Mouse (Mus musculus) kidney, adult 2 months (tissue): ENCODE data around the gene Atp5l. TPM values are rescaled to one million over a fixed set of nuclear protein-coding genes. Genes with fewer than 3 reads are reported as not detected.

Experiments used
- DNase-seq: peaks from one replicate; pipeline ENCODE4 v3.0.0; 2021
- H3K27ac ChIP-seq: fragments of 200-500 bp; 2 replicates; pipeline ENCODE4 v1.5.1; 2012; ENCODE audit warnings: low read depth, low read length, control low read depth, inconsistent platforms; ENCODE audit not compliant: insufficient read depth
- H3K27me3 ChIP-seq: fragments of 200-500 bp; replicated peaks from 2 replicates; pipeline ENCODE4 v1.6.1; 2012; ENCODE audit warnings: mild to moderate bottlenecking, moderate library complexity, low read length, inconsistent platforms; ENCODE audit not compliant: control insufficient read depth, insufficient read depth
- H3K36me3 ChIP-seq: fragments of 200-500 bp; 2 replicates; pipeline ENCODE4 v1.6.1; 2012; ENCODE audit warnings: mild to moderate bottlenecking, moderate library complexity, low read length, inconsistent platforms; ENCODE audit not compliant: control insufficient read depth, insufficient read depth
- H3K4me1 ChIP-seq: fragments of 200-500 bp; 2 replicates; pipeline ENCODE4 v1.6.1; 2011; ENCODE audit warnings: low read length; ENCODE audit not compliant: control insufficient read depth, insufficient read depth
- H3K4me3 ChIP-seq: fragments of 200-500 bp; 2 replicates; pipeline ENCODE4 v1.5.1; 2011; ENCODE audit warnings: mild to moderate bottlenecking, low read depth, low read length, control low read depth; ENCODE audit not compliant: insufficient read depth
- CTCF ChIP-seq: fragments of 200-500 bp; conservative IDR thresholded peaks from 2 replicates; pipeline ENCODE4 v1.5.1; 2011; ENCODE audit warnings: low read depth, mild to moderate bottlenecking, control low read depth, low read length, moderate library complexity, mixed read lengths; ENCODE audit not compliant: insufficient read depth, insufficient read length
- POLR2A ChIP-seq: fragments of 200-500 bp; IDR thresholded peaks from one replicate; pipeline ENCODE4 v1.6.1; 2011; ENCODE audit warnings: low read depth, low read length, control low read depth
- WGBS: fragments of 180-500 bp; shearing (Covaris S2); methylation state at CpG from one replicate; pipeline ENCODE4 v1.1.7; 2018; 5-methylcytosine and 5-hydroxymethylcytosine counted together
- polyA plus RNA-seq: library from polyadenylated mRNA; depleted of rRNA; stranded (reverse); fragments of >200 nt; gene quantifications from 2 replicates; pipeline ENCODE4 v1.2.3, GENCODE M21; 2012

The Atp5l gene
- polyA plus RNA-seq, 1 experiment = 924 TPM

DNA sequence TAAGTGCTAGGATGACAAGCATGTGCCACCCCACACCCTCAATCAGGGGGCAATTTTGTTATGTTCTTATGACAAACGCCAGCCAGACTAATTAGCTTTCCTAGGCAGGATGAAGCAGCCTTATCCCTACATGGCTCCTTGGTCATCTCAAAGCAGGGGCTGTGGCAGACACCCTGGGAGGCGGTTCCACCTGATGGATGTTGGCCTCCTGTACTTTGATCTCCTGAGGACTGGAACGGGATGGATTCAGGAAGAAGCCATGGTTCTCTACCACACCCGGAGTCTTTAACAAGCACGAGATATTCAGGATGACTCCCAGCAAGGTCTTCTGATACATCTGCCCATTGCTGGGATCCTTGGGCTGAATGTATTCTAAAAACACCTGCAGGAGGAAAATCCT lies 27.3 kb upstream of the Atp5l start:
- peaks cover 19% of the 10 kb centered on the region for H3K36me3 ChIP-seq
- peak; percentile 56 for DNase-seq
- H3K4me1 ChIP-seq = no peaks in the 10 kb centered on the region
- no peak overlapping the region for H3K27ac ChIP-seq
- no peak overlapping the region for H3K4me3 ChIP-seq
- no peak for TF ChIP-seq CTCF
- no peak for TF ChIP-seq POLR2A
- WGBS = 59% methylated on average over 5 of the region's 5 CpGs
- no peaks in the 10 kb centered on the region for H3K27me3 ChIP-seq

DNA sequence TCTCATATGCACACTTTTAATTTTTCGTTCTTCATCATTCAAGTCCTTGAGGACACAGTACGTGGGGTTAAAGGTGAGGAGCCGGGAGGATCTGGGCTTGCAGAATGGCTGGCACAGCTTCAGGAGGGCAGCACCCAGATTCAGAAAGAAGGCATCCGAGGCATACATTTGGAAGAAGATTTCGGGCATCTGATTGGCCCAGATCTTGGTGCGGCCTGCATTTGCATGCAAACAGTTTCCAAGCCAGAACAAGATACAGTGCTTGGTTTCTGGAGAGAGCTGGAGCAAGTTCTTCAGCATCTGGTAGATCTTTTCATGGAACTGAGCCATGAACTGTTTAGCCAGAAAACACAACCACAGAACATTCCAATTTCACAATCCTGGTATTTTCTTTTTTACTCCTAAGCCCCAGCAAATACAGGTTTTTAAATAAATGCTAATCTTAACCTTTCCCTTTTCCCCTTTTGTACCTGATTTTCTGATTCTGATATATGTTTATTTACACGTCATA lies 25.7 kb upstream of the Atp5l start:
- Histone ChIP-seq H3K27ac (no peak overlapping the region), H3K36me3 (peaks cover 19% of the 10 kb centered on the region), H3K4me1 (no peaks in the 10 kb centered on the region), H3K4me3 (no peak overlapping the region), H3K27me3 (no peaks in the 10 kb centered on the region)
- no peak for DNase-seq
- TF ChIP-seq CTCF (no peak), POLR2A (no peak)
- 83% methylated on average over 7 of the region's 7 CpGs for WGBS

GRCm38 (mm10) chr9:44942421-44942820 lies 21.9 kb upstream of the Atp5l start:
- no peaks in the 10 kb centered on the region for H3K4me1 ChIP-seq
- DNase-seq = peak; percentile 40
- H3K36me3 ChIP-seq = peaks cover 16% of the 10 kb centered on the region
- TF ChIP-seq CTCF (no peak), POLR2A (no peak)
- 97% methylated on average over 4 of the region's 4 CpGs for WGBS
- H3K27ac ChIP-seq = no peak overlapping the region
- no peaks in the 10 kb centered on the region for H3K27me3 ChIP-seq
- H3K4me3 ChIP-seq = no peak overlapping the region

DNA sequence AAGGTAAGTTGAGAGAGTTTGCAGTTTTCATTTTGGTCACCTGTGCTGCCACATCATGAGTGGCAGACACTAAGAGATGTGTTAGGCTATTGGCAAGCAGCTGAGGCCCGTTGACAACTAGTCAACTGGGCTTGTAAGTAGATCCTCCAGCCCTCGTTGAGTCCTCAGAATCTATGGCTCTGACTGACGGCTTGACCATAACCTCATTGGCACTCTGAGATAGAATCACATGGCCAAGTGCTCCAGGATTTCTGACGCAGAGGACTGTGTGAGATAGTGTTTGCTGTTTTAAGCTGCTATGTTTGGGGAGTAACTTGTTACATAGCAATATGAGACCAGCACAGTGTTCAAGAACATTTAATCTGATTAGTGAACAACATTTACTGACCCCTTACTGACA lies 21.2 kb upstream of the Atp5l start:
- DNase-seq = no peak
- peaks cover 19% of the 10 kb centered on the region for H3K36me3 ChIP-seq
- no peak overlapping the region for H3K4me3 ChIP-seq
- no peaks in the 10 kb centered on the region for H3K4me1 ChIP-seq
- no peak overlapping the region for H3K27ac ChIP-seq
- H3K27me3 ChIP-seq = no peaks in the 10 kb centered on the region
- TF ChIP-seq CTCF = no peak
- TF ChIP-seq POLR2A = no peak
- WGBS = 85% methylated on average over 4 of the region's 4 CpGs

- 76% methylated on average over 2 of the region's 2 CpGs for WGBS
Measured at GRCm38 (mm10) chr9:44921543-44921942, 1.0 kb upstream of the Atp5l start.

DNA sequence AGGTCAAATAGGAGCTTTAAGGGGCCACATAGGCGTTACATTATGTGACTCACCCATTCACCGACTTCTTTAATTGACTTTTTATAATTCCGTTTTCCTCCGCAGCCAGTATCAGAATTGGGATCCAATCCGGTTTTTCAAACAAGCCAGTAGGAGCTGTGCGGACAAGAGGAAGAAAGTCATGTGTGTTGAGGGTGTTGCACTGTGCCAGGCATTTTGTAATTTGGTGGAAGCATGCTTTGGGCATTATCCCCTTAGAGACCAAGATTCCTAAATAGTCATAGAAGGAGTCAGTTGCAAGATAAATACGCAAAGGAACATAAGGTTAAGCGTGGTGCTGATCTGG lies 554 bp upstream of the Atp5l start:
- WGBS = under 1% methylated on average over 8 of the region's 8 CpGs
- peak overlapping the region; percentile 98 for H3K27ac ChIP-seq

More at GRCm38 (mm10) chr9:44921543-44921942, 1.0 kb upstream of the Atp5l start:
- TF ChIP-seq CTCF (no peak), POLR2A (no peak)
- H3K4me3 ChIP-seq = no peak overlapping the region; the same call in 1 of the 2 replicates
- H3K36me3 ChIP-seq = peaks cover 4% of the 10 kb centered on the region
- DNase-seq = no peak
- no peaks in the 10 kb centered on the region for H3K27me3 ChIP-seq
- peak overlapping the region; percentile 98; the same call in 1 of the 2 replicates for H3K27ac ChIP-seq
- H3K4me1 ChIP-seq = peaks cover 14% of the 10 kb centered on the region; the same call in 1 of the 2 replicates

GRCm38 (mm10) chr9:44919606-44920005 lies 936 bp downstream of the Atp5l start:
- WGBS = 21% methylated on average over 2 of the region's 2 CpGs
- DNase-seq = no peak
- Histone ChIP-seq H3K4me1 (peaks cover 17% of the 10 kb centered on the region; the same call in 1 of the 2 replicates), H3K36me3 (no peaks in the 10 kb centered on the region), H3K27me3 (no peaks in the 10 kb centered on the region), H3K4me3 (peak overlapping the region; percentile 100), H3K27ac (peak overlapping the region; percentile 98; the same call in 1 of the 2 replicates)
- no peak for TF ChIP-seq CTCF
- no peak for TF ChIP-seq POLR2A

More for the DNA sequence above, 554 bp upstream of the Atp5l start:
- Histone ChIP-seq H3K36me3 (peaks cover 4% of the 10 kb centered on the region), H3K27me3 (no peaks in the 10 kb centered on the region), H3K4me3 (peak overlapping the region; percentile 100), H3K4me1 (peaks cover 14% of the 10 kb centered on the region; the same call in 1 of the 2 replicates)
- TF ChIP-seq CTCF (no peak), POLR2A (no peak)
- DNase-seq = no peak

GRCm38 (mm10) chr9:44916196-44916595 lies 4.3 kb downstream of the Atp5l start:
- no peaks in the 10 kb centered on the region for H3K27me3 ChIP-seq
- no peak overlapping the region for H3K4me3 ChIP-seq
- DNase-seq = peak; percentile 45
- no peak overlapping the region for H3K27ac ChIP-seq
- peaks cover 7% of the 10 kb centered on the region for H3K36me3 ChIP-seq
- H3K4me1 ChIP-seq = peaks cover 14% of the 10 kb centered on the region; the same call in 1 of the 2 replicates
- 36% methylated on average over 1 of the region's 1 CpGs for WGBS
- TF ChIP-seq POLR2A (no peak), CTCF (peak; percentile 64)
